Mouse (Mus musculus) embryonic facial prominence, embryonic 14.5 days (tissue): Measurements from ENCODE around the gene Ccdc124. TPM values are rescaled to one million over a fixed set of nuclear protein-coding genes. Genes with fewer than 3 reads are reported as not detected.

Source experiments
- ATAC-seq: fragments of 200-750 bp; cut with Nextera tagmentation; 2 replicates; pipeline ENCODE4 v1.8.0; 2017; ENCODE audit warnings: low read depth, moderate number of reproducible peaks, moderate TSS enrichment
- DNase-seq: peaks from one replicate; pipeline ENCODE4 v3.0.0-alpha.2; 2015; ENCODE audit warnings: low spot score
- H3K27ac ChIP-seq: fragments of 300-500 bp; sonication (generic); replicated peaks from 2 replicates; pipeline ENCODE4 v1.5.1; 2014; ENCODE audit warnings: low read depth, mild to moderate bottlenecking, low read length, moderate library complexity
- H3K27me3 ChIP-seq: fragments of 300-500 bp; sonication (generic); replicated peaks from 2 replicates; pipeline ENCODE4 v1.6.1; 2014; ENCODE audit warnings: low read length; ENCODE audit not compliant: control insufficient read depth, insufficient read depth
- H3K36me3 ChIP-seq: fragments of 300-500 bp; sonication (generic); 2 replicates; pipeline ENCODE4 v1.6.1; 2014; ENCODE audit warnings: low read length, mixed read lengths; ENCODE audit not compliant: control insufficient read depth, insufficient read depth
- H3K4me1 ChIP-seq: fragments of 300-500 bp; sonication (generic); 2 replicates; pipeline ENCODE4 v1.6.1; 2014; ENCODE audit warnings: antibody characterized with exemption, low read length; ENCODE audit not compliant: control insufficient read depth, insufficient read depth
- H3K4me2 ChIP-seq: fragments of 300-500 bp; sonication (generic); 2 replicates; pipeline ENCODE4 v1.6.1; 2014; ENCODE audit warnings: low read depth, mild to moderate bottlenecking, low read length, moderate library complexity, mixed read lengths
- H3K4me3 ChIP-seq: fragments of 300-500 bp; sonication (generic); 2 replicates; pipeline ENCODE4 v1.5.1; 2014; ENCODE audit warnings: low read depth, mild to moderate bottlenecking, low read length
- H3K9ac ChIP-seq: fragments of 300-500 bp; sonication (generic); 2 replicates; pipeline ENCODE4 v1.6.1; 2014; ENCODE audit warnings: low read depth, mild to moderate bottlenecking, low read length, moderate library complexity, mixed read lengths
- H3K9me3 ChIP-seq: fragments of 300-500 bp; sonication (generic); 2 replicates; pipeline ENCODE4 v1.6.1; 2016; ENCODE audit warnings: low read length; ENCODE audit not compliant: control insufficient read depth
- WGBS: fragments of 180-500 bp; shearing (Covaris S2); extraction: QIAGEN DNeasy Blood & Tissue Kit; methylation state at CpG from one replicate; pipeline ENCODE4 v1.1.7; 2014; 5-methylcytosine and 5-hydroxymethylcytosine counted together
- polyA plus RNA-seq: library from polyadenylated mRNA; unstranded; fragments of >200 nt; fragmentation: Nextera tagmentation; extraction: Ambion mirVana; gene quantifications from 2 replicates; pipeline ENCODE4 v1.2.1, GENCODE M21; 2014

Ccdc124 gene
- polyA plus RNA-seq, 1 experiment from 2014 or later: 87.1 TPM

GRCm38 (mm10) chr8:70842484-70842883 lies 31.3 kb downstream of the Ccdc124 start:
- H3K27me3 ChIP-seq: no peaks in the 10 kb centered on the region
- no peaks in the 10 kb centered on the region for H3K9me3 ChIP-seq
- H3K4me3 ChIP-seq: no peak overlapping the region
- H3K27ac ChIP-seq: no peak overlapping the region
- no peak overlapping the region for H3K9ac ChIP-seq
- H3K4me2 ChIP-seq: no peak overlapping the region
- H3K4me1 ChIP-seq: no peaks in the 10 kb centered on the region
- 63% methylated on average over 25 of the region's 25 CpGs for WGBS
- no peaks in the 10 kb centered on the region for H3K36me3 ChIP-seq
- no peak for DNase-seq
- ATAC-seq: no peak

- Histone ChIP-seq H3K4me1 (no peaks in the 10 kb centered on the region), H3K9me3 (no peaks in the 10 kb centered on the region), H3K36me3 (no peaks in the 10 kb centered on the region), H3K4me3 (no peak overlapping the region), H3K27ac (no peak overlapping the region), H3K4me2 (no peak overlapping the region), H3K27me3 (no peaks in the 10 kb centered on the region), H3K9ac (no peak overlapping the region)
- no peak for ATAC-seq
- DNase-seq: peak; percentile 82
- WGBS: 29% methylated on average over 22 of the region's 22 CpGs
Measured at GRCm38 (mm10) chr8:70841147-70842072, 32.3 kb downstream of the Ccdc124 start.

GRCm38 (mm10) chr8:70840590-70840989 lies 33.1 kb downstream of the Ccdc124 start:
- no peak for DNase-seq
- peak overlapping the region; percentile 67; the same call in 1 of the 2 replicates for H3K27ac ChIP-seq

GRCm38 (mm10) chr8:70839408-70840351 lies 34.1 kb downstream of the Ccdc124 start, which contains the start of gene Arrdc2:
Gene Arrdc2 (minus strand): TSS chr8:70839720.
- Histone ChIP-seq H3K9me3 (no peaks in the 10 kb centered on the region), H3K36me3 (0 out of 2 replicates have a peak, but pooled peaks cover 9% of the 10 kb centered on the region), H3K4me2 (peak within 1 kb of the TSS; percentile 83), H3K27me3 (no peaks in the 10 kb centered on the region), H3K9ac (peak within 1 kb of the TSS; percentile 82), H3K4me3 (peak within 1 kb of the TSS; percentile 64), H3K4me1 (no peaks in the 10 kb centered on the region), H3K27ac (peak within 1 kb of the TSS; percentile 71)
- WGBS: 2% methylated on average over 55 of the region's 55 CpGs
- peak; percentile 98 for ATAC-seq
- peak; percentile 100 for DNase-seq

More at GRCm38 (mm10) chr8:70840590-70840989, 33.1 kb downstream of the Ccdc124 start:
- Histone ChIP-seq H3K4me3 (no peak overlapping the region), H3K27me3 (no peaks in the 10 kb centered on the region), H3K4me2 (no peak overlapping the region), H3K9me3 (no peaks in the 10 kb centered on the region), H3K4me1 (no peaks in the 10 kb centered on the region), H3K9ac (no peak overlapping the region), H3K36me3 (0 out of 2 replicates have a peak, but pooled peaks cover 5% of the 10 kb centered on the region)
- WGBS: 63% methylated on average over 10 of the region's 10 CpGs
- no peak for ATAC-seq

- 0 out of 2 replicates have a peak, but pooled peaks cover 12% of the 10 kb centered on the region for H3K36me3 ChIP-seq
- ATAC-seq: peak; percentile 24
- 5% methylated on average over 23 of the region's 66 CpGs for WGBS
- DNase-seq: no peak
- peak overlapping the region; percentile 83 for H3K4me2 ChIP-seq
- H3K4me3 ChIP-seq: peak overlapping the region; percentile 64
- peak overlapping the region; percentile 71 for H3K27ac ChIP-seq
- H3K9ac ChIP-seq: peak overlapping the region; percentile 82
- H3K27me3 ChIP-seq: no peaks in the 10 kb centered on the region
- H3K4me1 ChIP-seq: no peaks in the 10 kb centered on the region
- H3K9me3 ChIP-seq: no peaks in the 10 kb centered on the region
Measured at GRCm38 (mm10) chr8:70838654-70839407, 34.9 kb downstream of the Ccdc124 start.

- DNase-seq: no peak
- no peak for ATAC-seq
- 90% methylated on average over 12 of the region's 12 CpGs for whole genome bisulfite sequencing
- Histone ChIP-seq H3K4me2 (no peak overlapping the region), H3K9ac (no peak overlapping the region), H3K4me3 (no peak overlapping the region), H3K36me3 (0 out of 2 replicates have a peak, but pooled peaks cover 12% of the 10 kb centered on the region), H3K27ac (no peak overlapping the region), H3K9me3 (no peaks in the 10 kb centered on the region), H3K27me3 (no peaks in the 10 kb centered on the region), H3K4me1 (no peaks in the 10 kb centered on the region)
Measured at GRCm38 (mm10) chr8:70836666-70837065, 37.1 kb downstream of the Ccdc124 start.

GRCm38 (mm10) chr8:70834071-70834470 lies 39.7 kb downstream of the Ccdc124 start:
- no peak overlapping the region for H3K4me3 ChIP-seq
- H3K27me3 ChIP-seq: no peaks in the 10 kb centered on the region
- H3K4me1 ChIP-seq: no peaks in the 10 kb centered on the region
- H3K9me3 ChIP-seq: no peaks in the 10 kb centered on the region
- 0 out of 2 replicates have a peak, but pooled peaks cover 12% of the 10 kb centered on the region for H3K36me3 ChIP-seq
- DNase-seq (no peak), ATAC-seq (no peak)
- H3K27ac ChIP-seq: no peak overlapping the region
- H3K9ac ChIP-seq: no peak overlapping the region
- 84% methylated on average over 2 of the region's 3 CpGs for WGBS
- H3K4me2 ChIP-seq: no peak overlapping the region
